Mouse (Mus musculus) lung, postnatal 14 days (tissue): ENCODE measurements around the gene Ppp1r13b.
"Not testable (repeated sequence)": the region's sequence is repeated elsewhere in the genome, so short reads cannot be mapped to it uniquely, and the experiment has no call there.

Experiments
- DNase-seq: peaks from one replicate; pipeline ENCODE4 v3.0.0; 2021

Gene Ppp1r13b

GRCm38 (mm10) chr12:111907970-111908681 is at the start of gene Ppp1r13b:
TSS of gene Ppp1r13b (minus strand) at chr12:111908110.
- DNase-seq: peak; percentile 93

DNA sequence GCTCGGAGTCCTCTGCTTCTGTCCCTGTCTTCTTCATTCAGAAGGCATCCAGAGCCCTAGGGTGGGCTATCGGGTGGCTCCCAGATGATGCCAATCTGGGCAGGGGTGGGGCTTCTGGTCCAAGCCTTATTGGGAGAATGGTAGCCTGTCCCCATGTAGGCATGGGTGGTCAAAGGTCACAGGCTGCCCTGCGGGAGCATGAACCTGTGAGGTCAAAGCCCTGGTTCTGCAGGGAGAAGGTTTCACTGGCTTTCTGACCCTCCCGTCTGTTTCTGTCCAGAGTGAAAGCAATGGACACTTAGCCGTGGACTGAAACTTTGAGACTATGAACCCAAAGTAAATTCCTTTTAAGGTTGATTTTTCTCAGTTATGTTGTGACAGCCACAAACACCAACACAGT is 48.3 kb upstream of the Ppp1r13b start:
- DNase-seq: no peak

DNA sequence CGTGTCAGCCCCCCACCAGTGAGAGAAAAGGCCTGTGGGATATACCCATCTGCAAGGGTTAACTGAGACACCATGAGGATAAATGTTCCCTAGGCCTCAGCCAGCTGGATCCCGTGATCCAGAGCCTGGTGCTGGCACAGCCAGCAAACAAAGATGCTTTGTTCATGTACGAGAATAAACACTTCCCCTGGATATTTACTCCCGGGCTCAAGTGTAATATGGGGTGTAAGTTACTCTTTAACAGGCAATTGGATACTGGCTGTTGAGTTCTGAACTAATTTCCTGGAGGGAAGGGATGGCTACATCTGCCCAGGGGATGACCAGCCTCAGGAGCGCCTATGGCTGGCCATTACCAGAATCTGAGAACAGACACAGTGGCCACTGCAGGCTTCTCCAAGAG is 43.8 kb upstream of the Ppp1r13b start:
- no peak for DNase-seq

DNA sequence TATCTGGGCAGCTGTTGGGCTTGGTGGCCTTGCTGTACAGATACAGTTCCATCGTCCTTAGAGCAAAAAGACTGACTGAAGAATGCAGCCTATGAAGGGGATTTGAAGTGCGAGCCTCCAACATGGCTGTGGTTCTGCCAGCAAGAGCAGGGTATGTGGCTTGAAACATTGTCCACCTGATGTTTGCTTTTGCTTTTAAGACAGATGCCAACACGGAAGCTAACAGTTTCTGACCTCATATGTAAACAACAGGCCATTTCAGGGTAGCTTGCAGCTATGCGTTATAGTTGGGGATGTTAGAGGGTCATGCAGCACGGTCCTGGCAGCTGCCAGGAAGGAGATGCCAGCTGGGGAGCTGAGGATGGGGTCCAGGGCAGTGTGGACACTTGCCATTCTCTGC is 42.6 kb upstream of the Ppp1r13b start:
- no peak for DNase-seq

GRCm38 (mm10) chr12:111946716-111947115 is 38.8 kb upstream of the Ppp1r13b start:
- DNase-seq: peak; percentile 77

DNA sequence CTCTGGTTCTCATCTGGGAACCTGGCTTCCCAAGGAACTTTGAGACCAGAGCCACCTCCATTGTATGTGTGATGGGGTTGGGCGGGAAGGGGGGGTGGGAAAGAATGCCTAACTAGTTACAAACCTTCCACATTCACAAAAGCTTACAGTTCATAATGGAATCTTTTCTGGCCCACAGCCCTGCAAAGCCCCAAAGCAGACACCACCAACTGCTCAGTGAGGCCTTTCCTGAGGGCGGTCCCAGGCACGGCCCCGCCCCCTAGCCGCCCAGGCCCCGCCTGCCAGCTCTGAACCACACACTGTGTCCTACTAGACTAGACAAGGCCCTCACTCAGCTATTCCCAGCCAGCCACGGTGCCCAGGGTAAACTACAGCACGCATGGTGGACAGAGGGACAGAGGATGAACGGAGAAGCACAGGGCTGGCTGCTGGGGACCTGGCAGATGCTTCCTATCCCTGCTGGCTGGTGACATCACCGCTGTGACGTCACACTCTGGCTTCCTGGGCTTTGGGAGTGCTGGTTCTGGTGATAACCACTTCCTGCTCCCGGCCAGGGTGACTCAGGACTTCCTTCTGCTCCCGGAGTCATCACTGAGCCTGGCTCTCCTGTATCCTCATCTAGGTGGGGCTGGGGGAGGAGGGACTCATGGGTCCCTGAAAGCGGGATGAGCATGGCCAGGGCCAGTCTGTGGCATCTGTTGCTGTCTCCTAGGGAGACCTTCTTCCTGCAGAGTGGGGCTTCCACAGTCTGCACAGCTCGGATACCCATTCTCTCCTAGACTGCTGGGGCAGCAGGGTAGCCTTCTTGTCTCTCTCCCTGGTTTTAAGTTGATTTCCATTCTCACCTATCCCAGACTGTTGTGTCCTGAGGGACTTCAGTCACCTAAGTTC is 38.1 kb upstream of the Ppp1r13b start:
- not testable (repeated sequence) for DNase-seq

GRCm38 (mm10) chr12:111945115-111945514 is 37.2 kb upstream of the Ppp1r13b start:
- DNase-seq: peak; percentile 63

- DNase-seq: not testable (repeated sequence)
Measured at GRCm38 (mm10) chr12:111944065-111944987, 36.4 kb upstream of the Ppp1r13b start.

DNA sequence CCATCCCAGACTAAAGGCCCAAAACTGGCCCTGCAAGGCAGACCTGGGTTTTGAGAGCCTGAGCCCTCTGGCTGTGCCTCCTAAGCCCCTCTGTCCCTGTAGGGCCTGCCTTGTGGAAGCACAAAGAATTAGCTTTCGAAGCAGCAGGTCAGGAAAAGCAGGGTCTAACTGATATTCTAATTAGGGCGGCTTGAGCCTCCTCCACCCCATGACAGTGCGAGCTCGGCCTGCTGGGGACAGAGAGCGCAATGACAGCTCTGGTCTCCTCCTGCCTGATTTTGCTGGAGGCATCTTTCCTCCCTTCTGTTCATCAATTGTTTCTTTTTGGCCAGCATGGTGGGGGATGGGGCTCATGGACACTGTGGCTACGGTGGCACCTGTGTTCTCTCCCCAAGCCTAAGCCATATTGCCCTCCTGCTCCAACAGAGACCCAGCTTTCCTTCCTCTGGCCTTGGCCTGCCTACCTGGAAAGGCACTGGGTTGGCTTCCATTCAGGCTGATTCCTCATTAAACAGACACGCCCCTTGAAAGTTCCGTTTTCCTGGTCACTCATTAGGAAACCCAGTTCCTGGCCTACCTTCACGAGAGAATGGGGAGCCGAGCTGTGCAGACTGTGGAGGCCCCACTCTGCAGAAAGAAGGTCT is 35.6 kb upstream of the Ppp1r13b start:
- no peak for DNase-seq

GRCm38 (mm10) chr12:111938623-111939177 is 30.8 kb upstream of the Ppp1r13b start:
- no peak for DNase-seq

GRCm38 (mm10) chr12:111936706-111937550 is 29.0 kb upstream of the Ppp1r13b start:
- peak; percentile 87 for DNase-seq

- DNase-seq: no peak
Measured at GRCm38 (mm10) chr12:111933971-111934370, 26.1 kb upstream of the Ppp1r13b start.

DNA sequence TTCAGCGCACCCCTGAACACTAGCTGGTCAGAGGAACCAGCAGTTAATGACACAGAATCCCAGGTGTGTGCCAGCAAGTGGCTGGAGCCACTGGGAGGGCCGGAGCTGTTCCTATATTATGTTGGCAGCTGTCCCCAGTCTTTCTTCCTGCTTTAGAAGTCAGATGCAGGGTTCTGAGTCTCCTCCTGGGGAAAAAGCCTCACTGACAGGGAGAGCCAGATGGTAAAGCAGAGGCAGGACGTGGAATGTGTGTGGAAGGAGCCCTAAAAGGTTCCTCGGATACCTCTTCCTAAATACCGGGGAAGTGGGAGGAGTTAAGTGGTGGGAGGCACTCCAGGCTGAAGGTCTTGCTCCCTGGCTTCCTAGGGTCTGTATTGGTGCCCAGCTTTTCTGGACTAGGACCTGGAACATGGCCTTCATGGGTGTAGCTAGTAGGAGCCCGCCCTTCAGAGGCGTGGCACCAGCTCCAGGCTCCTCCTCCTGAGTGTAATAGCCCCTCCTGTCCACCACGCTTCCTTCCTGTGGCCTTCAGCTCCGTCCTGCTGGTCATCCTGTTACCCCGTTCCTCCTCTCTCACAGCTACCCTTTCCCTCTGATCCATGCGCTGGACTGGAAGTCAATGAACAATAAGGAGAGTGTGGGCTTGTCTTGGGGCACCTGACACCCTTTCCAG is 25.3 kb upstream of the Ppp1r13b start:
- DNase-seq: peak; percentile 54

GRCm38 (mm10) chr12:111932513-111932912 is 24.6 kb upstream of the Ppp1r13b start:
- no peak for DNase-seq

DNA sequence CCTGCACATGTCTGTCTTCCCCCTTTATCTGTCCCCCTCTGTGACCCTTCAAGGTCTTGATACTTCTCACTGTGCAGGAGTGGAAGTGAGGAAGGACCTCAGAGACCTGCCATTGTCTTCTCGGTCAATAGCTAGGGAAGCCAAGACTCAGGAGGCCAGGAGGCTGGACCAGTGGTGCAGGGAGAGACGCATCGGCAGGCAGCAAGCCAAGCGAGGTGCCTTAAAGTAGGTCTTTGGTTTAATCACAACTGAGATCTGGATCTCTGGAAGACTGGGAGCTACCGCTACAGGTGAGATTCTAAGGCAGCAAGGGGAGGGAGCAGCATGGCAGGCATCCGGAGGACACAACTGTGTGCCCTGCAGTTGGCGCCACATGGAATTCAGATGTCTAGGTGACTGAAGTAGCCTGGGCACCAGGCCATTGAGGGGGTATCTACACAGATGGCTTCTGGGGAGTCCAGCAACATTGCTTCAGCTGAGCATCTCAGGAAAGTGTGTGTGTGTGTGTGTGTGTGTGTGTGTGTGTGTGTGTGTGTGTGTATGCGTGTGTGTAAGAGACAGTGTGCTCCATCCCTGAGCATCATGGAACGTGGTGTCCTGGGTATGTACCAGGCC is 23.6 kb upstream of the Ppp1r13b start:
- DNase-seq: no peak

DNA sequence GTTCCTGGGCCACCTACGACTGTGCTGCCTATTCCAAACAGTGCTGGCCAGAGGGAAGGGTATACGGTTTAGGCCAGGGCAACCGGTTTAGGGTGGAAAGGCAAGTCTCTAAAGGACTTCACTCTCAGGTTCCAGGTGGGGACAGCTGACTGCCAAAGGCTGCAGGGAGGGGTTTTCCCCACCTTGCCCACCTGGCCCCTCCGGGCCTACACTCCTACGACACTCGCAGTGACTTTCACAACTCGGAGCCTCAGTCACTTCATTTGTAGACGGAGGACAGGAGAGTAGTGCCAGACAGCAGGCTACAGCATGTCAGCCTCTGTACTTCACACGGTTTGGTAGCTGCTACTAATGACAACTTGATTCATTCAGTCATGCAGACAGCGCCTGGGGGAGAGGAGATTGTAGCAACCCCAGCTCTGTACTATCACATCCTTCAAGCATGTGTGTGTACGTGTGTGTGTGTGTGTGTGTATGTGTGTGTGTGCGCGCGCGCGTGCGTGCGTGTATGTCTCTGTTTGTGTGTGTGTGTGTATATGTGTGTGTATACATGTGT is 20.6 kb upstream of the Ppp1r13b start:
- no peak for DNase-seq

GRCm38 (mm10) chr12:111927338-111927737 is 19.4 kb upstream of the Ppp1r13b start:
- peak; percentile 57 for DNase-seq

DNA sequence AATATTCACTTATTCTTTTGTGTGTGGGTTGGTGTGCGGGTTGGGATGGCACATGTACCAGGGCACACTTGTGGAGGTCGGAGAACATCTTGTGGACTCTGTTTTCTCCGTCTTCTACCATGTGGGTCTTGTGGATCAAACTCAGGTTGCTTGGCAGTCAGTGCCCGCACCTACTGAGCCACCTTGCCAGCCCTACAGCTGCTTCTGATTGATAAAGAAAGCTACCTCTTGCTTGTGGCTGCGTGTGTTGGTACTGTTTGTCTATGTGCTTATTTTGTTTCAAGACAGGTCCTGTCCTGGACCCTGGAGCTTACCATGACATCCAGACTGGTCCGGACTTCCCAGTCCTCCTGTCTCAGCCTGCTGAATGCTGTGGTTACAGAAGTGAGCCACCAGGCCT is 15.2 kb upstream of the Ppp1r13b start:
- DNase-seq: no peak

DNA sequence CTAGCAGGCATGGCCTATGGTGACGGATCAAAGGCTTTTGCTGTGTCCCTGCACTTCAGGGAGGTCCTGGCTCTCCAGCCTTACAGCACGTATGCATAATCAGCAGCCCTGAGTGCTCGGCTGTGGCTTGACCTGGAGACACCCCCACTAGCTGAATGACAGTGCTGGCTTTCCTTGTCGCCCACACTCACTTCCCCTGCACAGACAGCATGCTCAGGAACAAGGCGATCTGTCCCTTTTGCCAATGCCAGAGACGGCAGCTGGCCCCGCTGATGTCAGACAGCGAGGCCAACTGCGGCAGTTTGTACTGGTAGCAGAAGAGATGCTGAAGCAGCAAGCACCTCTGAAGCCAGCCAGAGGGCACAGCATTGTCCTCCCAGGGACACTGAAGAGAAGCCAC is 12.1 kb upstream of the Ppp1r13b start:
- DNase-seq: no peak
